Mouse (Mus musculus) spleen, adult 2 months (tissue): ENCODE results near the gene Ank2. TPM values are rescaled to one million over a fixed set of nuclear protein-coding genes. Genes with fewer than 3 reads are reported as not detected.

ENCODE experiments used
- DNase-seq, 2 experiments: peaks; one replicate each; pipeline versions ENCODE4 v3.0.0 to v3.0.0-alpha.2; 2012 to 2021; ENCODE audit warnings: low spot score in 2 of 2, low read depth in 1 of 2
- H3K27ac ChIP-seq: fragments of 200-500 bp; 2 replicates; pipeline ENCODE4 v1.5.1; 2012; ENCODE audit warnings: low read length, inconsistent platforms; ENCODE audit not compliant: insufficient read depth
- H3K27me3 ChIP-seq: fragments of 200-500 bp; 2 replicates; pipeline ENCODE4 v1.6.1; 2012; ENCODE audit warnings: mild to moderate bottlenecking, moderate library complexity, low read length, inconsistent platforms; ENCODE audit not compliant: control insufficient read depth, insufficient read depth
- H3K36me3 ChIP-seq: fragments of 200-500 bp; 2 replicates; pipeline ENCODE4 v1.6.1; 2012; ENCODE audit warnings: mild to moderate bottlenecking, low read length, inconsistent platforms; ENCODE audit not compliant: control insufficient read depth, insufficient read depth
- H3K4me1 ChIP-seq: fragments of 200-500 bp; 2 replicates; pipeline ENCODE4 v1.6.1; 2011; ENCODE audit warnings: inconsistent platforms; ENCODE audit not compliant: control insufficient read depth, insufficient read depth, insufficient read length
- H3K4me3 ChIP-seq: fragments of 200-500 bp; 2 replicates; pipeline ENCODE4 v1.5.1; 2011; ENCODE audit warnings: mild to moderate bottlenecking, inconsistent platforms; ENCODE audit not compliant: insufficient read depth, insufficient read length; ENCODE audit errors: extremely low read depth
- CTCF ChIP-seq: fragments of 200-500 bp; IDR thresholded peaks from 2 replicates; pipeline ENCODE4 v1.5.1; 2011; ENCODE audit warnings: mild to moderate bottlenecking, inconsistent platforms; ENCODE audit not compliant: insufficient read depth, insufficient read length, insufficient replicate concordance; ENCODE audit errors: extremely low read depth
- POLR2A ChIP-seq: fragments of 200-500 bp; IDR thresholded peaks from 2 replicates; pipeline ENCODE4 v1.6.1; 2011; ENCODE audit warnings: low read depth, low read length, inconsistent platforms
- WGBS: fragments of 180-500 bp; shearing (Covaris S2); methylation state at CpG from one replicate; pipeline ENCODE4 v1.1.7; 2018; 5-methylcytosine and 5-hydroxymethylcytosine counted together
- polyA plus RNA-seq: library from polyadenylated mRNA; depleted of rRNA; stranded (reverse); fragments of >200 nt; gene quantifications from 2 replicates; pipeline ENCODE4 v1.2.3, GENCODE M21; 2012

The Ank2 gene
- polyA plus RNA-seq, 1 experiment: 2.1 TPM

DNA sequence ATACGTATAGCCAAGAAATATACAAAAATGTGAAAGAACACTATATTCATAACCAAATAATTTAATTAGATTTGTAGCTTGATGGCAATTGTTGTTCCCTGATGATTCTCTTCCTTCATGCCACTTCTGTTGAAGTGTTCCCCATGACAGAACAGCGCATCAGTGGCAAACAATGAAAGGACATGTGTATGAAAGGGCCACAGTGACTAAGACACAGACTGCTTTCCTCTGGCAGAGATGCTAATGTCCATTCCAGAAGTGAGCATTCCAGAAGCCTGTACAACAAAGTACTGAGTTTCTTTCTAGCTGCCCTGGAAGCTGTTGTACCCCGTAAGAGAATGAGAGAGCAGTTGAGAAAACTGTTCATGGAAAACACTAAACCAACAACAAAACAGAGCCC lies 345.7 kb downstream of the Ank2 start:
- no peak overlapping the region for H3K27ac ChIP-seq
- H3K4me3 ChIP-seq: no peak overlapping the region
- WGBS: 92% methylated on average over 3 of the region's 3 CpGs
- no peaks in the 10 kb centered on the region for H3K4me1 ChIP-seq
- no peaks in the 10 kb centered on the region for H3K36me3 ChIP-seq
- TF ChIP-seq POLR2A: no peak
- TF ChIP-seq CTCF: no peak
- no peaks in the 10 kb centered on the region for H3K27me3 ChIP-seq
- DNase-seq: no peak

DNA sequence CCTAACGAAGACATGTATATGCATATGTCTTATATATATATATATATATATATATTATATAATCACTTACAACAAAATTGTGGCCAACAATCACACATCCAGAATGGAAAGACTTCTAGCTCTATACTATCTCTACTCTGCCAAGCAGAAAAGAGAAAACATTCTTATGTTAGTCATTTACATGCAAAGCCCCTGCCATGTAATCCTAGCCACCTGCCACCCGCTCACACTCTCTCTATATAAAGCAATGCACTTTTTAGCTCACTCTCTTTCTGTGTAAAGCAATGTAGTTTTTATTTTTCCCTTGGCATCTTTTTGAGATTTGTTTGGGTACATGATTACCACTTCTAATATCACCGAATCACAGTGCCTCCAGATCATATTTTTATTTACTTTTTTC lies 350.5 kb downstream of the Ank2 start:
- H3K36me3 ChIP-seq: no peaks in the 10 kb centered on the region
- TF ChIP-seq POLR2A: no peak
- TF ChIP-seq CTCF: no peak
- WGBS: 88% methylated on average over 3 of the region's 3 CpGs
- no peak overlapping the region for H3K27ac ChIP-seq
- H3K4me3 ChIP-seq: no peak overlapping the region
- H3K27me3 ChIP-seq: no peaks in the 10 kb centered on the region
- DNase-seq: no peak
- H3K4me1 ChIP-seq: no peaks in the 10 kb centered on the region

DNA sequence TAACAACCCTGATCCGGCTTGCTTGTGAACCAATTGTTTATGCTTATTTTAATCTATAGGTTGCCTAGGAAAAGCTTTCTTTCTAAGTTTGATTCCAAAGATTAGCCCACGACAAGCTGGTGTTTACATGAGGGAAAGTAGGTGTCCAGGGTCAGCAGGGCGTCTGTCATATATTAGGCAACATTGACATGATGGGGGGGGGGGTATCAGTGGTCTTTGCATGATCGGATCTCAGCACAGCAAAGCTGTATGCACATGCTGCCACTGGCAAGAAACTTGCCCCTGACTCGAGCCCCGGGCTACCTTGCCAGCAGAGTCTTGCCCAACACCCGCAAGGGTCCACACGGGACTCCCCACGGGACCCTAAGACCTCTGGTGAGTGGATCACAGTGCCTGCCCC lies 358.6 kb downstream of the Ank2 start:
- no peak for DNase-seq
- TF ChIP-seq POLR2A (no peak), CTCF (no peak)
- H3K27ac ChIP-seq: no peak overlapping the region
- no peaks in the 10 kb centered on the region for H3K27me3 ChIP-seq
- no peak overlapping the region for H3K4me3 ChIP-seq
- H3K36me3 ChIP-seq: no peaks in the 10 kb centered on the region
- WGBS: 95% methylated on average over 9 of the region's 9 CpGs
- H3K4me1 ChIP-seq: no peaks in the 10 kb centered on the region

DNA sequence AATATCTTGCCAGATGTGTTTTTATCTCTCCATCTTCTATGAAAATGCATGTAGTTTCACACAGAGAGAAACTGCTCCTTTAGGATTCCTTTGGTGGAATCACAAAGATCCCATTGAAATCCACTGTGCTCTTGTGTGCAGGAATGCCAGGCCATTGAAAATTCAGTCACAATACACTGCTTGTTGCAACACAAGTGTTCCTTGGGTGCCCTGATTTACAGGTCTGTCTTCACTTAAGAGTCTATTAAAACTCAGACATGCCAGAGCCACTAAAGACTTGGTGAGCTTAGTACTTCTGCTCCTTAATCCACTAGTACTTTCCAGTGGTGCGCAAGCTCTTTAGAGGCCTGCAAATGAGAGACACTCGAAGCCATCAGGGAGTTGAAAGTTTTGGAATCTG lies 359.5 kb downstream of the Ank2 start:
- H3K27me3 ChIP-seq: no peaks in the 10 kb centered on the region
- TF ChIP-seq CTCF: no peak
- no peak for TF ChIP-seq POLR2A
- no peaks in the 10 kb centered on the region for H3K36me3 ChIP-seq
- no peak for DNase-seq
- WGBS: 85% methylated on average over 2 of the region's 2 CpGs
- no peak overlapping the region for H3K4me3 ChIP-seq
- H3K27ac ChIP-seq: no peak overlapping the region
- no peaks in the 10 kb centered on the region for H3K4me1 ChIP-seq

DNA sequence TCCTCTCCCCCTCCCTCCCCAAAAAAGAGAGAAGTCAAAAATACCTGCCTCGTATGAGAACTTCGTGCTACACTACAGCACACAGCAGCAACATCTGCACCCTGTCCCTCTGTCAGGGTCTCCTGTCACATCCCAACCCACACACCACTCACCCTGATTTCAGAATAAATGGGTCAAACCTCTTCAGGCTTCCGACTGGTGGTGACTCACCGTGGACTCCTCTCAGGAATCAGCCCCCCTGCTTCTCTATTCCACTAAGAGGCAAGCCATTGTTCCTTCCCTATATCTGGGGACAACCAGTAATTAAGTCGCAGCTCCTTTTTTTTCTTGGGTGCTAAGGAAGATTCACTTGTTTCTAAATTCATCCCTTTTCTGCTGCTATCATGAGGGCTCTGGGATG lies 361.6 kb downstream of the Ank2 start:
- WGBS: 61% methylated on average over 5 of the region's 5 CpGs
- H3K4me1 ChIP-seq: no peaks in the 10 kb centered on the region
- H3K27ac ChIP-seq: no peak overlapping the region
- H3K4me3 ChIP-seq: no peak overlapping the region
- H3K27me3 ChIP-seq: no peaks in the 10 kb centered on the region
- no peaks in the 10 kb centered on the region for H3K36me3 ChIP-seq
- DNase-seq: no peak
- TF ChIP-seq CTCF (no peak), POLR2A (no peak)

DNA sequence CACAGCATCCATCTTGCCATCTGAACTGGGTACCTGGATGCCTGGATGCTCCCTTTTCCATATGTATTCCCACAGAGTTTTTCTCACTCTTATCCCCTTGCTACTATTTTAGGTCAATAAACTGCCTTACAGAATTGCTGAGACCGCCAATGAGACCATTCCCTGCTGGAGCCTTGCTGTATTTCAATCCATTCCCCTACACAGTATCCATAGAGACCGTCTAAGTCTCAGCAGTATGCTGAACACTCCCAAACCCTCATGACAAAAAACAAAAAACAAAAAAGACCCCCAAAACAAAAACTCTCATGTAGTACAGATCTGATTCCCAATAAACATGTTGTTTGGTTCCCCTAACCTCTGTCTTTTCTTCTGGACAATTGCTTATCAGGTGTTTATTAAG lies 365.1 kb downstream of the Ank2 start:
- no peaks in the 10 kb centered on the region for H3K27me3 ChIP-seq
- DNase-seq: no peak
- TF ChIP-seq POLR2A: no peak
- TF ChIP-seq CTCF: no peak
- H3K27ac ChIP-seq: no peak overlapping the region
- H3K36me3 ChIP-seq: no peaks in the 10 kb centered on the region
- H3K4me1 ChIP-seq: no peaks in the 10 kb centered on the region
- 89% methylated on average over 2 of the region's 2 CpGs for WGBS
- H3K4me3 ChIP-seq: no peak overlapping the region

DNA sequence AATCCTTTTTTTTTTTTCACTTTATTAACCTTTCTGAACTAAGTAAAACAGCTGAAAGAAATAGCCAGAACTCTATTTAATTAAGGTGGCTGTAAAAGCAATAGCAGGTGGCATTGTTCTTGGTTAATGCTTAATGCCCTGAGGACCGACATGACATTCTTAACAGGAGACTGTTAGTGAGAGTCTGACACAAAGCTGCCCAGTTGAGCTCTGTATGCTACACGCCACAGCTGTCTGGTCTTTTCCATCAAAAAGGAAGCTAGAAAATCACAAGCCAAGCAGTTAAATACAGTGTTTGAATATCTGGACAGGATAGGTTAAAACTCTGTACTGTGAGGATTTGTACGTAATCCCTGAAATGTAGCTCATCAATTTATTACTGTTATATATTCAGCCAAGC lies 368.1 kb downstream of the Ank2 start:
- no peaks in the 10 kb centered on the region for H3K4me1 ChIP-seq
- no peak for DNase-seq
- no peak overlapping the region for H3K27ac ChIP-seq

More for the DNA sequence above, 368.1 kb downstream of the Ank2 start:
- H3K4me3 ChIP-seq: no peak overlapping the region
- H3K36me3 ChIP-seq: no peaks in the 10 kb centered on the region
- TF ChIP-seq POLR2A: no peak
- TF ChIP-seq CTCF: no peak
- WGBS: 92% methylated on average over 3 of the region's 3 CpGs
- no peaks in the 10 kb centered on the region for H3K27me3 ChIP-seq
